Mouse (Mus musculus) megakaryocyte progenitor cell, adult 5-6 weeks (primary cell): Measurements from ENCODE around the gene Selenoh. TPM values are rescaled to one million over a fixed set of nuclear protein-coding genes. Genes with fewer than 3 reads are reported as not detected.

Experiments
- ATAC-seq: replicated peaks from 2 replicates; pipeline ENCODE4 v1.8.0; 2016; ENCODE audit warnings: mild to moderate bottlenecking, moderate TSS enrichment, inconsistent platforms; ENCODE audit not compliant: poor library complexity
- total RNA-seq, 2 experiments: library from RNA; stranded (forward) in 1 of 2; stranded (reverse) in 1 of 2; fragments of 157-497, 149-512 nt in 1 of 2; fragments of 200-1000 nt in 1 of 2; gene quantifications; 2 replicates each; pipeline versions ENCODE4 v1.2.3 to v1.2.4; 2015 to 2017

Gene Selenoh
- total RNA-seq (2015) (251 and 263 TPM in 2 replicates), total RNA-seq (2017) (122 and 127 TPM in 2 replicates)

DNA sequence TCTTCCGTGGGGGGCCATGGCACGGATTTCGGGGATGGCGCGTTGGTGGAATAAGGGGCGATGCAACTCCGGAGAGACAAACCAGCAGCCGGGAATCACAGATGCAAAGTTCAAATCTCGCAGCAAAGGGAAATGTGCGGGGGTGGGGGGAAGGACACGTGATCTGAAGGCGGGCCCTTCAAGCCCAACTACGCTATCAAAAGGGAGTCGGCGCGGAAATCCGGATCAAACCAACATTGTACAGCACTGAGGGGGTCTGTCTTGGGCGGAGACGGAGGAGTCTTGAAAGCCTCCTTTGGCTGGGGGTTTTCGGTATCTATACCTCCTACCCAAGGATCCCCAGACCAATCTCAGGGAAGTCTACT, at the start of gene Selenoh:
Gene Selenoh, minus strand, starts transcription at position 202 of the 365 bp plus-strand sequence.
- peak; percentile 86 for ATAC-seq

DNA sequence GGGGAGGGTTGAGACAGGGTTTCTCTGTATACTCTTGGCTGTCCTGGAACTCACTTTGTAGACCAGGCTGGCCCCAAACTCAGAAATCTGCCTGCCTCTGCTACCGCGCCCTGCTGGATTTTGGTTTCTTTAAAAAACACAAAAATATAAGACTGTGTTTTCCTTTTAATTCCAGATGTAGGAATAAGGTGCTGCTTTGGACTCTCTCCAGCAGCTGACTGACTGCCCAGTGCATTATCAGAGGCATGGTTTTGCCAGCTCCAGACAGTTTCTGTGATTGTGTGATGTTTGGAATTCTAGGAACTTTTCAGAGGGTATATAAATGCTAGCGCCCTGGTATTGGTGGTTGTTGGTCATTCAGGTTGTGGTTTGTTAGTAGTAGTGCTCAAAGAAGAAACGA, 46.8 kb upstream of the Selenoh start:
- no peak for ATAC-seq

DNA sequence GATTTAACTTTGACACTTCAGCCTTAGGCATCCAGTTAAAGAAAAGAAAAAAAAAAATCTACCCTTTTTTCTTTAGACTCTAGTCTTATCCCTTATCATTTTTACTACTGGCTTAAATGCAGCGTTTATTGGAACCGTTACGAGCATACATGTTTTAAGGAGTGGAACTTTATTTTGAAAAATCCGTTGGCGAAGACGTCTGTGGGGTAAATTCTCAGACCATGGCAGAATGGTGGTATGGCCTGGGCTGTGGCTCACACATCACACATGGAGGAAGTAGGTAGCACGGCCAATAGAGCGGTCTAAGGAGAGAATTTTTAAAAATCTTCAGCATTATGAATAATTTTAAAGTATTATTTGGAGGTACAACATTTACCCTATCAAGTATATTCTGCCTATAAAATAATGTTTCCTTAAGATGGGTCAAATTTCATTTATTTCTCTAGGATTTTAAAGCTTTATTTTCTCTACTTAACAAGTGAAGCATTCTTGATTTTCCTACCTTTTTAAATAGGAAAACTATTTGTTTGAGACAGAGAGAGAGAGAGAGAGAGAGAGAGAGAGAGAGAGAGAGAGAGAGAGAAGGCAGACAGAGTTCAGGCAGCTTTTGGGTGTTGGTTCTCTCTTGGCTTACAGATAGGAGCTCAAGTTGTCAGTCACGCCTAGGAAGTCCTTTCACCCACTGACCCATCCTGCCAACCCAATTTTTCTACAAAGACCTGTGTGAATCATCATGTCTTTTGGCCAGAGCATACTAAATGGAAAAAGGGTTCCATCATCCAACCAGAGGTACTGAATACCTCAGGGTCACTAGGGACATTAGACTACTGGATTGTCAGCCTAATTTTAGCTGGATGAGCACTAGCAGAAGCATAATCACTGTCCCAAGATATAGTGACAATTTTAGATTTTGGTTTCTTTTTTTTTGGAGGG, 46.1 kb upstream of the Selenoh start:
- no peak for ATAC-seq

DNA sequence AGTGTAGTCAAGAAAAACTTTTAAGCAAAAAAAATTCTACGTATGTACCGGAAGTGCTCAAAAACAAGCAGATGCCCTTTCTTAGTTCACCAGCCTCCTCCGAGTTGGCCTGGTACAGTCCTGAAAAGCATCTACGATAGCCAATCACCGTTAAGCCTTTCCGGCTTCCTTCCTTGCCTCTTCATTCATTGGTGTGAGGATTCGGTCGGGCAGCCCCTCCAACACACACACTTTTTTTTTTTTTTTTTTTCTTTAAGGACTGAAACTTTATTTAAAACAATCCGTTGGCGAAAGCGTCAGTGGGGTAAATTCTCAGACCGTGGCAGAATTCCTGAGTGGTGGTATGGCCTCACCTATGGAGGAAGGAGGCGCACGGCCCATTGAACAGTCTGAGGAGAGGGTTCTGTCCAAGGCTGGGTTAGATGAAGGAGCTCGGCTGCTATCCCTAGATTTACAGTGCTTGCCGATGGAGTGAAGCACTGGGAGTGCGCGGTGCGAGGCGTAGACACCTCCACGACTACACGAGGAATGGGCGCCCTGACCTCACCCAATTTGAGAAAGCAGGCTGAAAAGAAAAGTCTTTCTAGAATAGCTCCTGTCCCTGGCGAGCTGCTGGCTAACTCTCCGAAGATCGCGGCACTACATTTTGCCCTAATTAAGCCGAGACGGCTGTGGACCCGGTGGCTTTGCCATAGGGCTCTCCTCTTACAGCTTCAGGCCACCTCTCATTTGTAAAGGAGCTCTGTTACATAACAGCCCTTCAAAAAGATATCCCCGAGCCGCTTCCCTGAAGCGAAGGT, 45.2 kb upstream of the Selenoh start:
- peak; percentile 82 for ATAC-seq

DNA sequence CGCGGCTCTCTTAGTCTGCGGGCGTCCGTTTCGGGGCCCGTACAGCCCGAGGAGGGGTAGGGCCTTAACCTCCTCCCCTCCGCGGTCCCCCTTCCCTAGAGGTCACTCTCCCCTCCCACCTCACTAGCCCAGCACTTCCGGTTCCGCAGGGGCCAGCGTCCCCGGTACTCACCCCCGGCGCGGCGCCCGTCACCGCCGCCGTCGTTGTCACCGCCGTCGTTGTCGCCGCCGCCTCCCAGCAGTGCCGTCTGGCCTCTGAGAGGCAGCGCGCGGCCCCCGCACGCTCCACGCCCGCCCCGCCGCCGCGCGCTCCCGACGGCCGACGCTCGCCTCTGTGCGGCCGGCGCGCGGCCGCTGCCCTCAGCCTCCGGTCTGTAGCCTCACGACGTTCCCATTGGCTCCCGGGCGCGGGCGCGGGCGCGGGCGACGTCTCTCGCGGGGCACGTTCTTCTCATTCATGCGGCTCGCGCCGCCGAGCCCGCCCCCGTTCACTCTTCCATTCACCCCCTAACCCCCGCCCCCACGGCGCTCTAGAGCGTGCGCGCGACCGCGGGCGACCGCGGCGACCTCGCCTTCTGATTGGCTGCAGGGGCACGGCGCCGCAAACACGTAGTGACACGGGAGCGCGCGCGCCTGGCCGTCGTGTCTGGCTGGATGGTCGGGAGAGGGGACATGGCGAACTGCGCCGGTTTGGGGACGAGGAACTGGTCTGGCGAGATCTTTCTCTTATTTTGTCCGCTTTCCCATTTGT, 44.4 kb upstream of the Selenoh start, which contains the start of gene Zdhhc5:
Gene Zdhhc5, minus strand, starts transcription at position 370 of the 751 bp plus-strand sequence.
- ATAC-seq, result peak; percentile 80

DNA sequence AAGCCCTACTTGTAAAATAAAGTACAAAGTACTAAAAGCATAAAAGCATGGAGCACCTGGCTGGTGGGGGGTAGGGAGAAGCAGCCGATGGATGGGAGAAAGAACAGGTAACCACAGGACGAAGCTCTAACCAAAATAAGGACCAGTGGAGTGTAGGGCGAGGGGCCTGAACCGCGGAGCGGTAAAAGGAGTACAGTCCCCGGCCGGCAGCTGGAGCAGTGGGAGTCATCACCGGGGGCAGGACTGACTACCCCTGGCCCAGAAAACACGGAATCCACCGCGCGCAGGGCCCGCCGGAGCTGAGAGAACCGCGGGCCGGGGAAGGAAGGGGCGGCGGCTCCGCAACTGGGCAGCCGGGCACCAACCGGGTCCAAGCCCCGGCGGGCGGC, 43.8 kb upstream of the Selenoh start:
- ATAC-seq, result no peak

DNA sequence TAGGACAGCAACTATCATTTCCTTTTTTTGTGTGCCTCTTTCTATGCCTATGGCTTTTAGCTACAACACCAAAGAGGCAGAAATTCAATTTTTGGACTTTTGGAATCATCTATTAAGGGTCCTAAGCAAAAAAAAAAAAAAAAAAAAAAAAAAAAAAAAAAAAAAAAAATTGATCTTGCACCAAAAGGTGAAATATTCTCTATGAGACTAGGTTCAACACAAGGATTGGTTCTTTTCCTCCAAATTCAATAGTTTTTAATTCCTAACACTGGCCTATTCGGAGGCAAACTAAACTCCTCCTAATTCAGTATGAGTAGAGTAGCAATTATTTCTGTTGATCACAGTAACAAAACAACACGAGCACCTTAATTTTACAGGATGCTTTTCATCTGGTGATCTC, 41.3 kb upstream of the Selenoh start:
- ATAC-seq, result no peak

DNA sequence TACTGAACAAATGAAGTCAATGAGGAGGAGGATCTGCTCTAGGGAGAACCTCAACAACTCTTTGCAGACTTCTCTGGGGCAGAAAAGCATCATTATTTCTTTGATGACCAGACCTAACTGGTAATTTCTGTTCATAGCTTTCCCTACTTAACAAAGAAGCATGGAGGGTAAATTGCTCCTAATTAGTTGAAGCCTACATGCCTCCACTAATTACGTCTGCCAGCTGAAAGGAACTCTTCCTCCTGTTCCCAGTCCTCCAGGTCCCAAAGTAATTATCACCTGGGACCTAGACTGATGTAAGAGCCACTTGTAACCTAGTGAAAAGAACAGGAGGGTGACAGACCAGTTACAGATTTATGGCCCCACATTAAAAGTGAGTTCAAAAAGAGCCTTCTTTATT, 37.0 kb upstream of the Selenoh start:
- ATAC-seq, result no peak

DNA sequence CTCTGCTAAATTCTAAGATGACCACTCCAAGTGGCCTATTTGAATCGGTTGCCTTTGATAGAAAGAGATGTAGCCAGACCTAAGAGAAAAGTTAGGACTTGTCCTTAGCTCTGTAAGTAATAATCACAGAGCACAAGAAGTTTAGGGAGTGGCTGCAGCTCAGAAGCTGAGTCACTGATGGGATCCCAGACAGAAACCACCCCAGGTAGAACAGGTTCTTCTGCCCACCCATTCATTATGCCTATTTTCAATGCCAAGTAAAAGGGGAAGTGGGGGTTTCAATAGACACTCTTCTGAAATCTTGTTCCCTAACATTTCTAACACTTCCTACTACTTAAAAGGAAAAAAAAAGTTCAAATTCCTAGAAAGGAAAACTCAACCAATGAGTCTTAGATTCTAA, 34.7 kb upstream of the Selenoh start:
- peak; percentile 64 for ATAC-seq

DNA sequence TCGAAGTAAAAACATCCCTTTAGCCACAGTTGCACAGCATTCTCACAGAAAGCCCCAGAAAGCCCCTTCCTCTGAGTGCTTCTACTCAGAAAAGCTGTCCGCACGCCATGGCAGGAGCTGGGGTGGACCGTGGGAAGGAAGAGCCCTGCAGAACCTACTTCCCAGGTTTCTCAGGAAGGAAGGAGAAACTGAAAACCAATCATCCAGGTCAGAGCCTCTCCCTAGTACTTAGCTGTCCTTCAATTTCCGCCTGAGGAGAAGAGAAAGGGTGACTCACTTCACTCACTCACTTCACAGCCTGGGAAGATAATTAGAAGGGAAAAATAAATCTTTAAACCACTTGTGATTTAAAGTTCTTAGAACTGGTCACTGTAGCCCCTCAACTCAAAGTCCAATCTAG, 33.8 kb upstream of the Selenoh start:
- no peak for ATAC-seq

DNA sequence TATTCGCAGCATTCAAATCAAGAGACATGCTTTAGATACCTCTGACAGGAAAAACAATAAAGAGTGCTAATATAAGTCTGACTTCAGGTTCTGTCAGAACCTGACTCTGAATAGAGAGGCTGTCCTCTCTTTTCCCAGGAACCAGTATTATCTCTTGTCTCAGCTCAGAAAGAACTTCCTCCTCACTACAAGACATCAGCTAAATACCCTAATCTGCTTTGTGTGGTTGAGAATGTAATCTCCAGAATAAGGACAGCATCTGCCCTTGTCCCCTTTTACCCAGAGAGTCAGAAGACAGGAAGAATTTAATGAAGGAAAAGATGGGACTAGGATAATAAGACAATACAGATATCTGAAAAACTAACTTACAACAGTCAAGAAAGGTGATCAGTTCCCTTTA, 32.9 kb upstream of the Selenoh start:
- peak; percentile 58; the same call in 1 of the 2 replicates for ATAC-seq

DNA sequence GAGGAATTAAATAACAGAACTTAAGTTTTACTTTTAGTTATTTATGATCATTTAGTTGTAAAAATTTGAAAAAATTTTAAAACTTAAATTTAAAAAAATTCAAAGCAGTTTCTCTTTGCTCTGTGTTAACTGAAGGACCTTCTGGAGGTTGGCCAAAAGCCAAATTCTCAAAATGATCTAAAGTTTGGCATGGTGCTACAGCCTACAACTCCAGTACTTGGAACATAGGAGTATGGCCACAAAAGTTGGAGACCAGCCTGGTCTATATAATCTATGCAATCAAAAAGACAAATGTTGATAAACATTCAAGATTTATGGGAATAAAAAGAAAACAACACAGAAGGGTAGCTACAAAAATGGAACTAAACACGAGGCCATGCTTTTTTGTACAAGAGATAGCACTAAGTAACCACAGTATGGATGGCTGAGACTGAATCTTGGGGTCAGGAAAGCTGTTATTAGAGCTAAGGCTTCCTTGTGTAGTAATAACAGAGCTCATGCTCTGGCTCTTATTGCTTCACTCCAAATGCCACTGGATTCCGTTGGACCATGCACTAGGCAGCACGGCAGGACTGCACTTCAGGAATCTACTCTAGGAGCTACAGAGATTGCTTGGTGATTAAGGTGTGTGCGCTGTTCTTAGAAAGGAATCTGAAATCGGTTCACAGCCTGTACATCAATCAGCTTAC, 24.6 kb upstream of the Selenoh start:
- no peak for ATAC-seq

DNA sequence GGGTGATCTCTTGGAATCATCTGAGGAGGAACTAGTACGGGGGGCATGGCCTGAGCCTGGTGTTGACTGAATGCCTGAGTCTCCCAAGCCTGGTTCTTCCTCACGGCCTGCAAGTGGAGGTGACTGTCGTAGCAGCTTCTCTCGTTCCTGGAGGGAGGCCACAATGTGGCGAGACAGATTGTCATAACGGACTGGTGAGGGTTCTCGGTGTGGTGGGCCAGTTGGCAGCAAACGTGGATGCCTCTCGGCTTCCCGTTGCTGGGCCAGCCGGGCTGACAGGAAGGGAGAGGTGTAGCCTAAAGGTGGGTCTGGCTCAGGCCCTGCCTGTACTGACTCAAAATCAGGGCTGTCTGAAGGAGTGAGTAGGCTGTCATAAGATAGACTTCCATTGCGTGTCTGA, 19.5 kb upstream of the Selenoh start:
- no peak for ATAC-seq

DNA sequence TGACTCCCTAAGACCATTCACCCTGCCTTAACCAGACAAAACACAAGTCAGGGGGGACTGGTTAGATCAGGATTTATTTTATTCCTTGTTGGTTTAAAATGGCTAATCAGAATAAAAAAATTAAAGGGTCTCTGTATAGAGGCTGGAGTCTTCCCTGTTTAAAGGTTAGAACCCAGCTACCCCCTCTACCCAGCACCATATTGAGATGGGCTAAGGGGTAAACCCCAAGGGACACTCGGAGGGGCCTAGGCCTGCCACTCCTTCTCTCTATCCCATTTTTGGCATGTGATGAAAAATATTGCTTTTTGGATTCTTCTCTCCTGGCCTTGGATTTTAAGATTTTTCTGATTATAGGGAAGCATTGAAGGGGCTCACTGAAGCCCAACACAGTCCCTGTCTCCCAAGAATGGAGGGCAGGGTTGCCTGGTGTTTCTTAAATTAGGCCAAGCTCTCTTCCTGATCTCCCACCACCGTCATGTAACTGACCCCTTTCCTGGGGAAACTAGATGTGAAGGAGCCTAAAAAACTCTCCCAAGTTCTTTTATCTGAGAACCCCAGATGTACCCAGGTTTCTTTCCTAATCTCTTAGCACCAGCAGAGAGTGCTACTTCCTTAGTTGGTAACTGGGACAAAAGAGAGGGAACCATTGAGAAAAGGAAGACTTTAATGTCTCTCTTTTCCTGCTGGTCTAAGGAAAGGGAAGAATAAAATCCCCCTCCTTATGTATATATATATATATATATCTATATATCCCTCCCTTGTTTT, 17.7 kb upstream of the Selenoh start:
- no peak for ATAC-seq

DNA sequence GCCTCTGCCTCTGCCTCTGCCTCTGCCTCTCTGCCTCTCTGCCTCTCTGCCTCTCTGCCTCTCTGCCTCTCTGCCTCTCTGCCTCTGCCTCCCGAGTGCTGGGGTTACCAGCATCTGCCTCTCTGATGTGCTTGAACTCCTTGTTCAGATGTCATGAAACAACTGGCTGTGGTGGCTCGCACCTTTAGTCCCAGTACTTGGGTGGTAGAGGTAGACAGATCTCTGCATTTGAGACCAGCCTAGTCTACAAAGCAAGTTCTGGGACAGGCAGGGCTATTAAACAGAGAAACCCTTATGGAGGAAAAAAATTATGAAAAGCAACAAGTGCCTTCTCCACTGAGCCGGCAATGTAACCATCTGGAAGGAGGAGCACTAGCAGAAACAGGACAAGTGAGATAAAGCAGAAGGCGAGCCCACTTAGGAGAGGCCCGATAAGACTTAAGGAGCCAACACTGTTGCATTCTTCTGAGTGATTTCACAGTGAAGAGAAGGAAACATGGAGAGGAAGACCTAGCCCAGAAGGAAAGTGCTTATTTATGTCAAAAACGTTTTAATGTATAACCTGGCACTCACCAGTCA, 12.1 kb upstream of the Selenoh start:
- peak; percentile 50 for ATAC-seq

DNA sequence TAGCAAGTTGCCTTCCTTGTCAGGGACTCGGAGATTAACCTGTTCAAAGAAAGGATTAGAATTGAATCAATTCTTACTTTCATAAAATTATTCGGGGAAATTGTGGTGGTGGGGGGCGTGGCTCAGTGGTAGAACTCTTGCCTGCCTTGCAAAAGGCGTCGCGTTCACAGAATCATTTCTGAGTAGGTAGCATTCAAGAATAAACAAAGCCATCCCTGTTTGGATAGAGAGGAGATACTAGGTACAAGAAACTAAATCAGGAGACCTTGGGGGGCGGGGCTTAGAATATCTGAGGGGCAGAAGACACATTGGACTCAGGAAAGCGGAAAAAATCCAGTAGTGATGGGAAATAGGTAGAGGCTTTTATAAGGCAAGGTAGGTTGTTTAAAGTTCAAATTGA, 8.4 kb upstream of the Selenoh start, which contains the start of gene Tmx2:
Gene Tmx2, minus strand, starts transcription at position 125 of the 400 bp plus-strand sequence.
- ATAC-seq, result no peak

DNA sequence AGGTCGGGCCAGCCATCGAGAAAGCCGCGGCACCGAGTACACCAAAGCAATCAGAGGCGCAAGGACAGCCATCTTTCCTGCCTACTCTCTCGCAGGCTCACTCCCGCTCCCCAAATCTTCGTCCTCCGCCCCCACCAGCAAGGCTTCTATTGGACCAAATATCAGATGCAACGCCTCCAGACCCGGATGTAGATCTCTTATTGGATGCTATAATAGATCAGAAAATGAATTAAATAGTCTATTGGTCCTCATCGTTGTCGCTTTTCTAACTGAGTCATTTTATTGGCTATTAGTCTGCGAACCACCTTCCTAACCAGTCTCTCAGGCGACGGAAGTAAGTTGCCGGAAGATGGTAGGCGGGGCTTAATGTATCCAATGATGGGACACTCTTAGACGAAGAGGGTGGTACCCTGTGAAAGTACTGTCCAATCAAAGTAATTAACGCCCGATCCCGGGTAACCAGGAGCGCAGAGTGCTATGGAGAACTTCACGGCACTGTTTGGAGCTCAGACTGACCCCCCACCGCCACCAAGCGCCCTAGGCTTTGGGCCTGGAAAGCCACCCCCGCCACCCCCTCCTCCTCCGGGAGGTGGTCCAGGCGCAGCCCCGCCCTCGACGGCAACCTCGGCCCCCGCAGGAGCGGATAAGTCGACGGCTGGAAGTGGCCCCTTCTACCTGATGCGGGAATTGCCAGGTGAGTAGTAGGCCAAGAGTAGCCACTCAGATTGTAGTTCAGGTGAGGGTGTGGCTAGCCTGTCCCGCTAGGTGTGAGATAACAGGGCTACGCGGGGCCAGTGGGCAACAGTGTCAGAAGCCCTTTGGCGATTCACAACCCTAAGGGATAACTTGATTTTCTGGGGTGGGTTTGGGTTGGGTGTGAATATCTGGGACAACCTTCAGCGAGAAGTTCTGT, 7.7 kb upstream of the Selenoh start, which contains the start of the genes Gm28635 and Med19:
Gene Gm28635, minus strand, starts transcription at position 74 of the 913 bp plus-strand sequence.
Gene Med19, plus strand, starts transcription at position 435 of the 913 bp plus-strand sequence.
- ATAC-seq, result peak; percentile 93
